Mouse (Mus musculus): Measurements from ENCODE around the gene Spsb2.

- TF ChIP-seq CTCF (IDR thresholded peaks at IDR 0.05; ENCODE audit: low read depth, low read length) (no peak), GATA1 (IDR thresholded peaks at IDR 0.05; ENCODE audit: borderline replicate concordance, low read length) (no peak)
These were observed 12.4 kb downstream of the Spsb2 start for GRCm38 (mm10) chr6:124820891-124821290.
